Mouse (Mus musculus): ENCODE results near the gene Ppp5c.
"Not testable (repeated sequence)": the region's sequence is repeated elsewhere in the genome, so short reads cannot be mapped to it uniquely, and the experiment has no call there.

Gene Ppp5c

GRCm38 (mm10) chr7:17027588-17028343, at the start of gene Ppp5c:
TSS of gene Ppp5c (minus strand) at chr7:17027924.
- peak; percentile 68 for DNase-seq (ENCODE audit: low read depth, low spot score)

DNA sequence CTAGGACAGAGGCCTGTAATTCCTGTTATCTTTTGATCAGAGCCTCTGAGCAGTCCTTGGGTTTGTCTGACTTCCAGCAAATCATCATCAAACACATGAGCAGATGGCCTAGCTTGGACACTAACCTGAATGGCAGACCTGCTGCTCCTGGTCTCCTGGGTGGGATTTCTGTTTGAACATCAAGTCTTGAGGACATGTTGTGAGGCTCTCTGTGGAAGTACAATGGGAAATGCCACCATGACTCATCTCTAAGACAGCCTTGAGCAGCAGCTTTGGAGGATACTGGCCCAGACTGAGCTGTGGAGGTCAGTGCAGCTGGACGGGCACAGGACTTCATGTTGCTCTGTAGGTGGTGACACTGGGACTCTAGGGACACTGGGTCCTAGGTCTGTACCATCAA, 48.8 kb upstream of the Ppp5c start:
- DNase-seq (ENCODE audit: low read depth, low spot score): no peak

DNA sequence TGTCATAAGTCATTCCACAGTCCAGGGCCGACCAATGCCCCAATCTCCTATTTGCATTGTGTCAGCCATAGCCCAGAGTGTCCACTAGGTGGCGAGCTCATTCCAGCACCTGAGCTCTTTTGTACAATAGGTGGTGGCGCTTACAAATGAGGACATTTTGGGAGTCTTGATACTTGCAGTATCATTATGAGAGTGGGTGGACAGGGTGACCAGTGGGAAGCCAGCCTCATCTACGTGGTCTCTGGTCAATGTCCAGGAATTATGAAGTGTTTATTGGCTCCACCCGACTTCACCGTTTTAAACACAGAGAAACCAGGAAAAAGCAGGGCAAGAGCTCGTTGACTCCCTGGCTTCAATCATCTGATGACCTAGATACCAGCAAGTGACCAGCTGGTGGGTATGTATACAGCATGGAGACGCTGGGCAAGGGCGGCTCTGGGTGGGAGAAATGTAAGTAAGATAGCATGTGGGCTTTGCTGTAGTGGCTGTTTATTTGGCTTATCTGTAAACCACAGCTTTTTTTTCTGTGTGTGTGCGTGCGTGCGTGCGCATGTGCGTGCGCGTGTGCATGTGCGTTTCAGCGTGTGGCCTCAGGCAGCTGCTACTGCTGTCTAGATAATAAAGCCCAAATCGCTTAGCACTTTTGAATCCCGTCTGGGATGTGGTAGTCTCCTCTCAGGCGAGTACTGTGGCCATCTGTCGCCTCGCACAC, 46.3 kb upstream of the Ppp5c start, which contains the start of gene Psg16:
Psg16 (plus strand) TSS at position 137 of the 712 bp plus-strand sequence.
- no peak for DNase-seq (ENCODE audit: low read depth, low spot score)

GRCm38 (mm10) chr7:17073513-17073903, 45.8 kb upstream of the Ppp5c start:
- no peak for DNase-seq (ENCODE audit: low read depth, low spot score)

DNA sequence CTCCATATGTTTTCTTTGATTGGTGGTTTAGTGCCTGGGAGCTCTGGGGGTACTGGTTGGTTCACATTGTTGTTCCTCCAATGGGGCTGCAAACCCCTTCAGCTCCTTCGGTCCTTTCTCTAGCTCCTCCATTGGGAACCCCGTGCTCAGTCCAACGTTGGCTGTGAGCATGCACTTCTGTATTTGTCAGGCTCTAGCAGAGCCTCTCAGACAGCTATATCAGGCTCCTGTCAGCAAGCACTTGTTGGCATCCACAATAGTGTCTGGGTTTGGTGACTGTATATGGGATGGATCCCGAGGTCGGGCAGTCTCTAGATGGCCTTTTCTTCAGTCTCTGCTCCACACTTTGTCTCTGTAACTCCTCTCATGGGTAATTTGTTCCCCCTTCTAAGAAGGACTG, 39.9 kb upstream of the Ppp5c start:
- DNase-seq (ENCODE audit: low read depth, low spot score): not testable (repeated sequence)

DNA sequence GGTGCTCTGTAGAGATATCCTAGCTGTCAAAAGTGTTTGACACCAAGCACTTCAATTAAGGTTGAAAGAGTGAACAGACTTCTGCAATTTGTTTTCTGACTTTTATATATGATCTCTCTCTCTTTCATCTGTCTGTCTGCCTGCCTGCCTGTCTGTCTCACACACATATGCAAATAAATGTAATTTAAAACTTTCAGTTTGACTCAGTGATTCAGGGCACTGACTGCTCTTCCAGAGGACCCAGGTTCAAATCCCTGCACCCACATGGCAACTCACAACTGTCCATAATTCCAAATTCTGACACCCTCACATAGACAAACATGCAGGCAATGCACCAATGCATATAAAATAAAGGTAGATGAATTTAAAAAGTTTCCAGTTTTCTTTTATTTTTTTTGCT, 39.3 kb upstream of the Ppp5c start:
- DNase-seq (ENCODE audit: low read depth, low spot score): no peak

DNA sequence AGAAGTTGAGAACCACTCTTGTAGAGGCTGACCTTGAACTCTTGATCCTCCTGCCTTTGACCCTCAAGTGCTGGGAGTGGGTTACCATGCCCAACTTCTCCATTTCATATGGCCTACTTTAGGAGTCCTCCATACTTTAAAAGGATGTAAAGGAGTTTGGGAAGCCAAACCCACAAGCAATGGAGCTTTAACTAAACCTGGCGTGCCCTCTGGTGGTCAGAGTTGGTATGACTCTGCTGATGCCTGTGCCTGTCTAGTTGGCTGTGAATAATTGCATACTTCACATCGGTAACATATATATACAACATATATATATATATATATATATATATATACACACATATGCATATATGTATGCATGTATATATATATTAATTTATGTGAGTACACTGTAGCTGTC, 38.7 kb upstream of the Ppp5c start:
- no peak for DNase-seq (ENCODE audit: low read depth, low spot score)

DNA sequence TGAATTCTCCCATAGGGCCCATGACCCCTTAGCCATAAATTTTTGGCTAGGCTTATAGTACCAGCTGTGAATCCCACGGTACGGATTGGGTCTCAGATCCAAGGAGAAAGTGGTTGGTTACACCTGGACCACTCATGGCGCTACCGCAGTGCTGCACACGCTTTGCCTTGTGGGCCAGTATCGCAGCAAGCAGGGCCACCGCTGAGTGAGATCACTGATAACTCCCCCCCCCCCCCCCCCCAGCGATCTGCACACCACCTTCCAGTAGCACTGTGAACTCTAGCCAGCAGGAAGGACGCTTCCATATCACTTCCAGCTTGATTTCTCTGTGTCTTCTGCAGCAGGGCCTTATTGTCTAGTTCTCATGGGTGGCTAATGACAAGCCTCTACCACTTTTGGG, 37.9 kb upstream of the Ppp5c start:
- DNase-seq (ENCODE audit: low read depth, low spot score): no peak

- no peak for DNase-seq (ENCODE audit: low read depth, low spot score)
Measured at GRCm38 (mm10) chr7:17062845-17063244, 35.1 kb upstream of the Ppp5c start.

DNA sequence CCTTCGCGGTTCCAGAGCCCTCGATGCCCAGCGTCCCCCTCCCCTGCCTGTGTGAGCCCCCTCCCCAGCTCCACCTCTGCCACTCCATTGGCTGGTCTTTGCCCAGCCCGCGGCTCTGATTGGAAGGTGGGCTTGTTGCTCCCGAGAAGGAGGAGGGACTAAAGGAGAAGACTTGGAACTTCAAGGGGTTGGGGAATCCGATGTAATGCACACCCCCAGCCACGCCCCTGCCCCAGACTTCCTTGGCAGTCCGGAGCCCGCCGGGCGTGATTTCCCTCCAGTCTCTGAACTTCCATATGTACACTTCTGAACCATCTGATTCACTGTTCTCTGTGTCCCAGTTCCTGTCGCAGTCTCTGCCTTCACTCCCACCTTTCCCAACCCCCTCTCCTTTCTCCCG, 34.7 kb upstream of the Ppp5c start, which contains the start of gene Hif3a:
Hif3a (minus strand) TSS at position 39 of the 400 bp plus-strand sequence.
- DNase-seq (ENCODE audit: low read depth, low spot score): no peak

DNA sequence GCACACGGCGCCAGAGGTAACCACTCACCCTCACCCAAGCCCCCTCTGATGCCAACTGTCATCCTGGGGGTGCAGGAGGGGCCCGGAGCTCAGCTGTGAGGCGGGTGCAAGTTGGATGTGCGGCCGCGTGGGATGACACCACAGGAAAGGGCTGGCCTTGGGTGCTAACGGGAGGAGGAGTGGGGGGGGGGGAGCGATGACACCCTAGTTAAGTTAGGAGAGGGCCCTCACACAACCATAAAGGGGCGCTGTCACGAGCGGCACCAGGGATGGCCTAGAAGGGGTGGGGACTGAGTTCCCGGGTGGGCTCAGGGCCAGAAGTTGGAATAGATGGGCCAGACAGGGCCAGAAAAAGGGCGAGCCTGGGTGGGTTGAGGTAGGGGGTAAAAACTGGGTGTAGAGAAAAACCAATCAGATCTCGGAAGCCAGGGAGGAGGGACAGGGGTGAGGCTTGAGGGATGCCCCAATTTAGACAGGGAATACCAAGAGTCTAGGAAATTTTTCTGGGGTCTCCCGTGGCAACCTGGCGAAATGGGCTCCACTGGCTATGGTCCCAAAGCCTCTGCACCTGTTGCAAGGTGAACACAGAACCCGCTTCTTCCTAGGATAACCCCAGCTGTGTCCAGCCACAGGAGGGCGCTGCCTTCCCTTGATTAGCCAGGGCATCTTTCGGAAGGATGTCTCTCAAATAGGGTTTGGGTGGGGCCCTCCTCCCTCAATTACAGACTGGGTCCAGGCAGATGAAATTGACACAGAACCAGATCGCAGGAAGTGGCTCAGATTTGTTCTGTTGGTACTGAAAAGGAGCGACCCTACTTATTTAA, 33.3 kb upstream of the Ppp5c start:
- no peak for DNase-seq (ENCODE audit: low read depth, low spot score)

- no peak for DNase-seq (ENCODE audit: low read depth, low spot score)
Measured at GRCm38 (mm10) chr7:17060031-17060781, 32.5 kb upstream of the Ppp5c start.

DNA sequence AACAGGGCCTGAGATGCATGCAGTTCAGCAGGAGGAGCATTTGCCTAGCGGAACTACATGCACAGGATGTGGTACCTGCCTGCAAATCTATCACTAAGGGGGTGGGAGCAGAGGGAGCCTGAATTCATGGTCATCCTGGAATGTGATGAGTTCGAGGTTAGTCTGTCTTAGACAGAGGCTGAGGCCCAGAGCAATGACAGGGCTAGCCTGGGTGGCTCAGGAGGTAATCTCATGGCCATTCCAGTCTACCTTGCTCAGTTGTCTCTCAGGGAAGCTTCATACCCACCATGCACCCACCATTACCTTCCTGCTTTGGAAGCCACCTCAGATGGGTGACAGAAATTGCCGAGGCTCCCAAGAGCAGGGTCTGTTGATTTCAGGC, 31.7 kb upstream of the Ppp5c start:
- DNase-seq (ENCODE audit: low read depth, low spot score): no peak

GRCm38 (mm10) chr7:17058816-17059462, 31.2 kb upstream of the Ppp5c start:
- no peak for DNase-seq (ENCODE audit: low read depth, low spot score)

DNA sequence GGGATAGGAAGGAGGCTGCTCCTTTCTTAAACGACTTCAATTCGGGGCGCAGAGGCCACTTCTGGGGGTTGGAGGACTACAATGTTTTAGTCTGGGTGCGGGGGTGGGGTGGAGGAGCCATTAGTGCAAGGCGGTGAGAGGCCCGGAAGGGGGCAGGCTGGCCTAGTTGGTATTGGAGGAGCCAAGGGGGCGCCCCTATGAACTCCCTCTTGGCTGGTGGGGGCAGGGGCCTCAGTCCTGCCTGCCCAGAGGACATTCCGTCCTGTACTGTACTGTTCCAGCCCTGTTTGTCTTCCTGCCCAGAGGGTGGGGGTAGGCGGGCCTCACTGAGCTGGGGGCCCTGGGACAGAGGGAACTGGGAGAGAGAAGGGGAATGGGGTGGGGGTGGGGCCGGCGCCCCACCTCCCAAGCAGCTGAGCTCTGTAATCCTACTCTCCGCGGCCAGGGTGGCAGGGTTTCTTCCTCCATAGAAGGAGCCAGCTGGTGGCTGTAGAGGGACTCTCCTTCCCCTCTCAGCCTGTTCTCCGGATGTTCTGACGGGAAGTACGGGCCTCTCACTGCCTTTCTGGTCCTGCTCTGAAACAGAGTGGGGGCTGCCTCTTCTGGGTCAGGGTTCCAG, 30.5 kb upstream of the Ppp5c start:
- DNase-seq (ENCODE audit: low read depth, low spot score): no peak

- no peak for DNase-seq (ENCODE audit: low read depth, low spot score)
Measured at GRCm38 (mm10) chr7:17056601-17057523, 29.1 kb upstream of the Ppp5c start.

- peak; percentile 78 for DNase-seq (ENCODE audit: low read depth, low spot score)
Measured at GRCm38 (mm10) chr7:17056081-17056581, 28.4 kb upstream of the Ppp5c start.

DNA sequence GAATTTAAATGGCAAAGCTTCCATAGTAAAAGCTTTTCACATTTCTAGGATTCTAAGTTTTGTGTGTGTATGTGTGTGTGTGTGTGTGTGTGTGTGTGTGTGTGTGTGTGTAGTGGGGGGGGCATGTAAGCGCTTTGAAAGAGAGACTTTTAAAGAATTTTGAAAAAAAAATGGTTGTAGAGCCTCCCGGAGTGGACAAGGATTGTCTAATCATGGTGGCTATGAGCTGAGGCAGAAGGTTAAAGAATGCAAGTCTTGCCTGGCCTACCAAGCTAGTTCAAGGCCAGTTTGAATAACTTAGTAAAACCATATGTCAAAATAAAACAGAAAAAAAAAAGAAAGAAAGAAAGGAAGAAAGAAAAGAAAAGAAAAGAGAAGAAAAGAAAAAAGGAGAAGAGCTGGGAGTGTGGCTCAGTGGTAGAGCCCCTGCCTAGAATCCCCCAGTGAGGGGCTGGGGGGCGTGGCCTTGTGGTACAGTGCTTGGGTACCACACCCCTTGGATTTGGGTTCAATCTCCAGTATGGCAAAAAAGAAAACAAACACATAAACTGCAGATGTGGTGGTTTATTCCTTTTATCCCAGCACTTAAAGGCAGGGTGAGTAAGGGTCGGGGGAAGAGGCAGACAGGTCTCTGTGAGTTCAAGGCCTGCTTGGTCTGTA, 27.7 kb upstream of the Ppp5c start:
- DNase-seq (ENCODE audit: low read depth, low spot score): no peak
